Mouse (Mus musculus) thymus, postnatal 4 days (tissue): Measurements from ENCODE around the gene Ano2.

Experiments
- DNase-seq: peaks from one replicate; pipeline ENCODE4 v3.0.0; 2021

Gene Ano2

DNA sequence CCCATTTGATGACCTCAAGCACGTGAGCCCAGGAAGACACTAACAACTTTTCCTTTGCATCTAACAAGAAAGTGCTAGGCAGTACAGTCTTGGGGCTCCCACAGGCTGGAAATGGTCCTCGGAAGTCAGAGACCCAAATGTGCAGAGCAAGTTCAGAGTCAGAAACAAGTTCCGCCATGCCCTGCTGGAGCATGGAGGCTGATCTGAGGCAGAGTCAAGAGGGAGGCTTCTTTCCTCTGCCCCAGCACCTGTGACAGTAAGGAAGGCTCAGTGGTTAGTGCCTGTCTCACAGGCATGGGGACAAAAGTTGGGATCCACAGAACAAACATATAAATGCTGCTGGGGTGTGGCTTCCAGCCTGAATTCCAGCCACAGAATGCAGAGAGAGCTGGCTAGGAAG lies 390.3 kb downstream of the Ano2 start:
- DNase-seq, result no peak

DNA sequence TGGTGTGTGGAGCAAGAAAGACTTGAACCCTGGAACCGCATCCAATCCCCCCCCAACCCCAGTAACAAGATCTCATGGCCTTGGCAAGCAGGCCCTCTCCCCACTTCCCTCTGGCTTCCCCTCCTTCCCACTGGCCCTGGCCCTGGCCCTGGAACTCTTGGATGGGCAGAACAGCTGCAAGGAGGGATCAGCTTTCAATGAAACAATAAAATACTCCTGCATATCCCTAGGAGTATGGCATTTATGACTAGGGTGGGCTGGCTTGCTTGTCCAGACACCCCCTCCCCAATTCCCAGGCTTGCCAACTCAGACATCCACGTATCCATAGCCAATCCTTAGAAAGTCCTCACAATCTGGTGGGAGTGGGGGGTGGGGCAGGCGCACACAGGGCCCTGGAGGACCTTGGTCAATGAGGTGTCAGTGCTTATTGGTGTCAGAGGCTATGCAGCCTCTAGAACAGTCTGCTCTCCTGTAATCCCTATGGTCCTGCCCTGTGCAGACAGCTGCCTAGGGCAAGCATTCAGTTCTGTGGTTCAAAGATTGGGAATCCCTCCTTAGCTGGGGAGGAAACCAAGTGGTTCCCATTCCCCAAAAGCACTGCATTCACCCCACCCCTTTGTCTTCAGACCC lies 396.2 kb downstream of the Ano2 start:
- DNase-seq, result no peak

DNA sequence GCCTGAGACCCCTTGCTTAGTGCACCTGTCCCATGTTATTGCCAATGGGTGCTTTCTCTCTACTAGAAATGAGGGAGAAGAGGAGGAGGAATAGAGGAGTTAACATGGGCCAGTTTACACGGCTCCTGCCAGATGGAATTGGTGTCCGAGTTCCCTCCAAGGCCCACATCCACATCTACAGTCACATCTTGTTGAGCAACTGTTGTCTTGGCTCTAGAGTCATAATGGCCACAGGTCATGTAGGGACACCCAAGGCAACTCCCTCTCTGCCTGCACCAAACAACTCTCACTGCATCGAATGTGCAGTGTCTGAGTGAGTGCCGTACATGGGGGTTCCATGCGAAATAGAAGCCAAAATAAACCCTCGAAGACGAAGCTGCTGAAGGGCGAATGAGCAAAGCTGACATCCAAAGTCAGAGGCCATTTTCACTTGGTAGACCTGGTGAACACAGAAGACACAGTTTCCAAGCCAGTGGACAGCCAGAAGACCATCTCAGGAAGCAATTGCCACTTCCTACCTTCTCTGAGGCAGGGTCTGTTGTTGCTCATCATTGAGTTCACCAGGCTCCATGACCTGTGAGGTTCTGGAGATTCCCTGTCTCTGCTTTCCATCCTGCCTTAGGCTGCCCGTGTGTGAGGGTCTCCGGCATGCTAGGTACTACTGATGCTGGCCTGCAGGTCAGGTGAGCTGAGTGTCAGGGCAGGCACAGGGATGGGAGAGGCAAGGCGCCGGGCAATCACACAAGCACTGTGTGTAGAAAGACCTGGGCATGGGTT lies 398.5 kb downstream of the Ano2 start:
- no peak for DNase-seq
